Mouse (Mus musculus) retina, postnatal 1 day (tissue): ENCODE results near the gene Phlpp1.
A peak's percentile ranks its signal among the peaks of the same experiment; 100 is the strongest.

Source experiments
- DNase-seq: peaks from one replicate; pipeline ENCODE4 v3.0.0-alpha.2; 2012

Phlpp1 gene

DNA sequence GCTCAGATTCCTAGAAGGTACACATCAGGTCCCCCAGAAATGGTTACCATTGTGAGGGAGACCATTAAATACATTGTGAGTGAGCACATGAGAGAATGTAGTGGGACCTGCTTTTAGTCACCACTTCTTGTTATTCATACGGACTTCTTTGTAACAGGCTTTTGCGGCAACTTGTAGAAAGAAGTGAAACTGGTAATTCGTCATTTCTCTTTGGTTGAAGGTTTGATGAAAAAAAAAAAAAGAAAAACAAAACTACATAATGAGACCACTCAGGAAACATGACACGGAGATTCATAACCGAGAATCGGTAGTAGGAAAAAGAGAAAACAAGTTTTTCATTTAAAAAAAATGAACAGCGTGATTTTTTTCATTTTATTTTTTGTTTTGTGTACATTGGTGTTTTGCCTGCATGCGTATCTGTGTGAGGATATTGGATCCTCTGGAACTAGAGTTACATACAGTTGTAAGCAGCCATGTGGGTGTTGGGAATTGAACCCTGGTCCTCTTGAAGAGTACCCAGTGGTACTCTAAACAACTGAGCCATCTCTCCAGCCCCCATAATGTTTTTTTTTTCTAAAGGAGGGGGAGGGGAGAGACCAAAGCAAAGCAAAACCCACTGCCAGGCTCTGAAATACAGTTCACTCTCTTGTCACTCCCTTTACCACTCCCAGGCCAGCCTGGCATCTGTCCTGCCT is 150.0 kb downstream of the Phlpp1 start:
- DNase-seq, result no peak

- DNase-seq, result no peak
Measured at GRCm38 (mm10) chr1:106326691-106327090, 155.1 kb downstream of the Phlpp1 start.

DNA sequence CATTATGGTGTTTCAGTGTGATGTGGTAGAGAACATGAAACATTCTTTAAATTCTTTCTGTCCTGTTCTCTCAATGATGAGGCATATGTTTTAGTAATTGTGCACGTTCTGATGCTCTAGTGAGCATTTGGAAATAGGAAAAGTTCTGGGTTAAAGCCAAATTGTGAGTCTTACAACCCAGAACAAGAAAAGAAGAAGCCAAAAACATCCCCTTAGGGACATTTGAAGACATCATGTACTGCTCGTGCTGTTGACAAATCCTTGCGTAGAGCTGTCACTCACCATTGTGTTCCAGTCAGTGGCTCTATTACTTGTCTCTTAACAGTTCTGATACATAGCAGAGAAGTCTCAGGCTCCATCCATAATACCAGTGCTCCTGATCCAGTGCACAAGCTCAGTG is 170.5 kb downstream of the Phlpp1 start:
- DNase-seq, result no peak

- no peak for DNase-seq
Measured at GRCm38 (mm10) chr1:106345265-106345664, 173.7 kb downstream of the Phlpp1 start.

DNA sequence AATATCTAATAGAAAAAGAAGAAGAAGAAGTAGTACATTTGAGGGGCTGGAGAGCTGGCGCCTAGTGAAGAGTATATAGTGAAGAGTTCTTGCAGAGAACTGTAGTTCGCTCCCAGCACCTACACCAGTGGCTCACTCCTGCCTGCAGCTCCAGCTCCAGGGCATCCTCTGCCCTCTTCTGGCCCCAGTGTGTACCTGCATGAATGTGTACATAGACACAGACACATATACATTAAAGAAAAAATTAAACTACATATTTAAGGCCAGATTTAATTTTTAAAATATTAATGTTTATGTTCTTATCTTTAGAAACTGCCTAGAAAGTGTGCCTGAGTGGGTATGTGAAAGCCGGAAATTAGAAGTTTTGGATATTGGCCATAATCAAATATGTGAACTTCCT is 175.2 kb downstream of the Phlpp1 start:
- DNase-seq, result no peak

DNA sequence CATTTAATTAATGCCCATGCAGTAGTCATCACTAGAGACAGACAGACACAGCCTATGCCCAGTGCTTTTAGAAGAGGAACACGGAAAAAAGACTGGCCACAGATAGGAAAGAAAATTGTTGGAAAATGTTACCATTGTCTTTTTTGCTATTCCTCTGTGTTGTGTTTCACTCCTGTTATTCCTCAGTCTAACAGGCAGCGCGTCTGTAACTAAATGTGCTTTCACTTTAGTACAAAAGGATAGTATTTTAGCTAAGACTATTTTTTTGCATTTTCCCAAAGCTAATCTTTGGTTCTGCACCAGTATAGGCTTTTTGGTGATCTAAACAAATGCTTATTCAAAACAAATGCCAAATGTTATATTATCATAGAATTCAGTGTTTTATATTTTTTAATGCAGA is 177.6 kb downstream of the Phlpp1 start:
- DNase-seq, result no peak

- DNase-seq, result no peak
Measured at GRCm38 (mm10) chr1:106351512-106351911, 180.0 kb downstream of the Phlpp1 start.

DNA sequence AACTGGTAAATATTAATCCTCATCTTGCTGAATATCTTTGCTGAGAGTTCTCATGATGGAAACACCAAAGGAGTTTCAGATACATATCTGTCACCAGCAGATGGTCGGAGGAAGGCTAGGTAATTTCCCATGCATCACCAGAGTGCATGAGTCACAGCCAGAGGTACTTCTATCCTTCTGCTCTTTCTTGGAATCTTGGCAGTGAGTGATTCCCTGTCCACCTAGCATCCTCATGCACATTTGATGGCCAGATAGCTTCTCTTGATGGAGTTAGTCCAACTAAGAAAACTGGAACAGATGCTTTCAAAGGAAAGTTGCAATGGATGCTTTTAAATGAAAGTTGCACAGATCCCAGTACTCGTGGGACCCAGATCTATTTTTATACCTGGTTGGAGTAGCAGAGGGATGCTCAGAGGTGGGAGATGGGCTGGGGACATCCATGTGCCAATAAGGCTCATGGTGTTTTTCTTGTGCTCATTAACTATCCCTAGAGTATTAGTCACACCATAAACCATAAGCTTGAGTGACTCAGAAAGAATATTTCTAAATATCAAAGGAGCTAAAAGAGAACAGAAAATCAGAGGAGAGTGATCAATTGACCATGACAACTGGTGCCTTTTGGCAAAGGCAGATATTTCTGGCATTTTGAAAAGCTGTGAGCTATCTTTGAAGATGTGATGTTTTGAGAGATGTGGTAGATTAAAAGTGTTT is 181.4 kb downstream of the Phlpp1 start:
- no peak for DNase-seq

DNA sequence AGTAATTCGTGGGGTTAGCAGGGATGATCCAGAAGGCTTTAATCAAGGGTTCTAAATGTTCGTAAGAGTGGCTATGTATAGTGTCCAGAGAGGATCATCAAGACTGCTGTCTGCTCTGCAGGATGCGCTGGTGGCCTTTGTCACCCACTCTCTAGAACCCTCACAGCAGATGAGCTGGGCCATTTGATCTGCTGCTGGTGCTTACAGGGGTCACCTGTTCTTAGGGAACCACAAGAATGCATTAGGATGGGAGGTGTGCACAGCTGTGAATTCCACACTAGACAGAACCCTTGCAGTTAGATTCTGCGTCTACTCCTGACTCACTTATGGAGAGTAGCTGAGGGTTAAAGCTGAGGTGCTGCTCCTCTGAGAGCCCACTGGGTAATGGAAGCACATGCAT is 182.4 kb downstream of the Phlpp1 start:
- no peak for DNase-seq

GRCm38 (mm10) chr1:106359474-106359873 is 187.9 kb downstream of the Phlpp1 start:
- no peak for DNase-seq

- no peak for DNase-seq
Measured at GRCm38 (mm10) chr1:106362841-106363604, 191.5 kb downstream of the Phlpp1 start.

DNA sequence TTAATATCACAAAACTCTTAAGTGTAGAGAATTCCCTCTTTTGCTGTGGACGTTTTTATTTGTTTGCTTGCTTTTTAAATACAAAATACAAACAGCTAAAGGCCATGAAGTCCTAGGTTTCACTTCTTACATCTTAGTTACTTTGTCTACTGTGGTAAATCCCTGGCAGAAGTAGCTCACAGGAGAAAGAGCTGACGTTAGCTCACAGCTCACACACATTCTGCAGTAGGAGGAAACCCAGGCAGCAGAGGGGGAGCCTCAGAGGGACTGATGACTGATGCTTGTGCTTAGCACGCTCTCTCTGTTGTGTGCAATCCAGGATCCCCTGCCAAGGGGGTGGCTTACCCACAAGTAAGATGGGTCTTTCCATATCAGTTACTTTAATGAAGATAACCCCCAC is 197.8 kb downstream of the Phlpp1 start:
- no peak for DNase-seq

GRCm38 (mm10) chr1:106372446-106372845 is 200.9 kb downstream of the Phlpp1 start:
- no peak for DNase-seq

- DNase-seq, result no peak
Measured at GRCm38 (mm10) chr1:106373656-106374055, 202.1 kb downstream of the Phlpp1 start.

DNA sequence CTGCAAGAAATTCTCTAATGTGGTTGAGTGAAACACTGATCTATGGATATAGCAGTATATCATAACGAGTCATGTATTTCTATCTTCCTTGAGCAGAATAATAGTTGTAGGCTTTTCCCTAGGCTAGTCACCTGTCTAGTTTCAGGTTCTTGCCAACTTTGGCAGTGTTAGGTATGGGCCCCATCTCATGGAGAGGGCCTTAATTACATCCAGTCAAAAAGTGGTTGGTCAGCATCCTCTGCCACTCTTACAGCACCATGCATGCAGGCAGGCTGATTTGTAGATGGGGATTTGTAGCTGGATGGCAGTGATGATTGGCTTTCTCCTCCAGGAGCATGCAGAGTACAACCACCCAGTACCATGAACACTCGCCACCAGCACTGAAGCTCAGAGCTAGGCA is 202.7 kb downstream of the Phlpp1 start:
- DNase-seq, result no peak

- DNase-seq, result no peak
Measured at GRCm38 (mm10) chr1:106374971-106375370, 203.4 kb downstream of the Phlpp1 start.

DNA sequence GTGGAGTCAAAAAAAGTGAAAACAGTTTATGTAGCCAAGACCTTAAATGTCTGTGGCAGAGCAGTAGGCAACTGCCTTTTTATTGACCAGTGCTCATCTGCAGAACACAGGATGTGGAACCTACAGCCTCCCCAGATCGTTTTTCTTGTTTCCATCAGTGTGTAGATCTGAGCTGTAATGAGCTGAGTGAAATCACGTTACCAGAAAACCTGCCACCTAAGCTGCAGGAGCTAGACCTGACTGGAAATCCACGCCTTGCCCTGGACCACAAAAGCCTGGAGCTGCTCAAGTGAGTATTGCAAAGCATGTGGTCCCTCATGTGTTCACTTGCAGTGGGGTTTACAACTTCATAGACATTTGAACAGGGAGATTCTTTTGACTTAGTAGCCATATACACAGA is 204.5 kb downstream of the Phlpp1 start:
- no peak for DNase-seq

GRCm38 (mm10) chr1:106380465-106380864 is 208.9 kb downstream of the Phlpp1 start:
- no peak for DNase-seq

GRCm38 (mm10) chr1:106386542-106386941 is 215.0 kb downstream of the Phlpp1 start:
- DNase-seq, result no peak

GRCm38 (mm10) chr1:106387264-106387663 is 215.7 kb downstream of the Phlpp1 start:
- no peak for DNase-seq

DNA sequence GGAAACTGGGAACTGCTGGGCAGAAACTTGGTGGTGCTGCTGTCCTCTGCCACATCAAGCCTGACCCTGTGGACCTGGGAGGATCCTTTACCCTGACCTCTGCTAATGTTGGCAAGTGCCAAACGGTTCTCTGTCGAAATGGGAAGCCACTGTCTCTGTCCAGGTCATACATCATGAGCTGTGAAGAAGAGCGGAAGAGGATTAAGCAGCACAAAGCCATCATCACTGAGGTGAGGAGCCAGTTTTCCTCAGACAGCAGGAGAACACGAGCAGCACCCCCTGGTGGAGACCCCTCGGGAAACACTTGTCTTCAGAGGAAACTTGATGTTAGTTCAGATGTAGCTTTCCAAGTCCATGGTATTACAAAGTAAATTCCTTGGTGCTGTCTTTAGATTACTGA is 218.1 kb downstream of the Phlpp1 start:
- DNase-seq, result peak; percentile 85

DNA sequence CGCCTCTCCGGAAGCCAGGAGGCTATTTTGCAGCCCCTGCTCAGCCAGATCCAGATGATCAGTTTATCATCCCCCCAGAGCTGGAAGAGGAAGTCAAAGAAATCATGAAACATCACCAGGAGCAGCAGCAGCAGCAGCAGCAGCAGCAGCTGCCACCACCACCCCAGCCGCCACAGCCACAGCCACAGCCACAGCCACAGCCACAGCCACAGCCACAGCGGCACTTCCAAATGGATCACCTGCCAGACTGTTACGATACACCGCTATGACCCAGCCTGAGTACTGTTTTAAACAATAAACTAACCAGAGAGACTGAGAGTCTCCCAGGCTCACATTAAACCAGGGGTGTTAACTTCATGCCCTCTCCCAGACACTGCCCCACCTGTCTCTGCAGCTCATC is 221.5 kb downstream of the Phlpp1 start:
- DNase-seq, result no peak

GRCm38 (mm10) chr1:106394678-106395077 is 223.1 kb downstream of the Phlpp1 start:
- no peak for DNase-seq

DNA sequence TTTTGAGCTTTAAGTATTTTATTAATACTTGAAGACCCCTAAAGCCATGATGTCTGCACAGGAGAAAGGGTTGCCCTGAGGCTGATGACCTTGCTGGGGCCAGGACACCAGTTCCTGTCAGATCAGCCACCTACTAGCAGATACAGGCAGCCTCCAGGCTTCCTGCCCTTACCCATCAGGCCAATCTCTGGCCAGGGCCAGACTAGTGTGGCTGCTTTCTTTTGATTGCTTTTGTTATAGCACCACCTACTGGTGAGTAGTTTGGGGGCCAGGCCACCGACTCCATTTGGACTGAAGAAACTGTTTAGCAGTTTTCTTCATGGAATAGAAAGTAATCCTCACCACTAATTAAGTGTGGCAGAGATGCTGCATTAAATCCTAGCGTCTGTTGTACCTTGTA is 223.9 kb downstream of the Phlpp1 start:
- peak; percentile 88 for DNase-seq
